Mouse (Mus musculus): ENCODE data around the gene Kazn.

Kazn gene

GRCm38 (mm10) chr4:142127275-142127788, 111.9 kb downstream of the Kazn start:
- no peak for DNase-seq (ENCODE audit: extremely low read depth, insufficient read length, low spot score)

GRCm38 (mm10) chr4:142126641-142127274, 112.4 kb downstream of the Kazn start:
- no peak for DNase-seq (ENCODE audit: extremely low read depth, insufficient read length, low spot score)

GRCm38 (mm10) chr4:142121164-142121563, 118.0 kb downstream of the Kazn start:
- no peak for DNase-seq (ENCODE audit: extremely low read depth, insufficient read length, low spot score)

GRCm38 (mm10) chr4:142118522-142118921, 120.7 kb downstream of the Kazn start:
- DNase-seq (ENCODE audit: extremely low read depth, insufficient read length, low spot score), result no peak

GRCm38 (mm10) chr4:142117993-142118392, 121.2 kb downstream of the Kazn start:
- no peak for DNase-seq (ENCODE audit: extremely low read depth, insufficient read length, low spot score)

GRCm38 (mm10) chr4:142113306-142113705, 125.9 kb downstream of the Kazn start:
- DNase-seq (ENCODE audit: extremely low read depth, insufficient read length, low spot score), result no peak

GRCm38 (mm10) chr4:142103081-142103671, 136.0 kb downstream of the Kazn start:
- no peak for DNase-seq (ENCODE audit: extremely low read depth, insufficient read length, low spot score)

- DNase-seq (ENCODE audit: extremely low read depth, insufficient read length, low spot score), result no peak
Measured at GRCm38 (mm10) chr4:142098303-142098702, 140.9 kb downstream of the Kazn start.

- peak; percentile 67 for DNase-seq (ENCODE audit: extremely low read depth, insufficient read length, low spot score)
Measured at GRCm38 (mm10) chr4:142097871-142098270, 141.3 kb downstream of the Kazn start.

- DNase-seq (ENCODE audit: extremely low read depth, insufficient read length, low spot score), result peak; percentile 75
Measured at GRCm38 (mm10) chr4:142095513-142096241, 143.5 kb downstream of the Kazn start.

GRCm38 (mm10) chr4:142094386-142094785, 144.8 kb downstream of the Kazn start:
- DNase-seq (ENCODE audit: extremely low read depth, insufficient read length, low spot score), result no peak

GRCm38 (mm10) chr4:142091100-142091499, 148.1 kb downstream of the Kazn start:
- no peak for DNase-seq (ENCODE audit: extremely low read depth, insufficient read length, low spot score)

- no peak for DNase-seq (ENCODE audit: extremely low read depth, insufficient read length, low spot score)
Measured at GRCm38 (mm10) chr4:142089966-142090365, 149.2 kb downstream of the Kazn start.

- DNase-seq (ENCODE audit: extremely low read depth, insufficient read length, low spot score), result no peak
Measured at GRCm38 (mm10) chr4:142088836-142089235, 150.4 kb downstream of the Kazn start.

- DNase-seq (ENCODE audit: extremely low read depth, insufficient read length, low spot score), result no peak
Measured at GRCm38 (mm10) chr4:142088409-142088808, 150.8 kb downstream of the Kazn start.

- DNase-seq (ENCODE audit: extremely low read depth, insufficient read length, low spot score), result no peak
Measured at GRCm38 (mm10) chr4:142084936-142085563, 154.2 kb downstream of the Kazn start.

GRCm38 (mm10) chr4:142084131-142084899, 154.9 kb downstream of the Kazn start, which contains the start of gene Tmem51:
TSS of gene Tmem51 (minus strand) at chr4:142084304.
- DNase-seq (ENCODE audit: extremely low read depth, insufficient read length, low spot score), result no peak

- DNase-seq (ENCODE audit: extremely low read depth, insufficient read length, low spot score), result no peak
Measured at GRCm38 (mm10) chr4:142083762-142084130, 155.5 kb downstream of the Kazn start.

- DNase-seq (ENCODE audit: extremely low read depth, insufficient read length, low spot score), result no peak
Measured at GRCm38 (mm10) chr4:142083193-142083592, 156.0 kb downstream of the Kazn start.

- no peak for DNase-seq (ENCODE audit: extremely low read depth, insufficient read length, low spot score)
Measured at GRCm38 (mm10) chr4:142082703-142083102, 156.5 kb downstream of the Kazn start.

All from 3134 (cell line).